Mouse (Mus musculus): ENCODE measurements around the gene Slc5a9.

- TF ChIP-seq CTCF (IDR thresholded peaks at IDR 0.05; ENCODE audit: low read depth, low read length) (no peak), POLR2A (IDR thresholded peaks at IDR 0.05; ENCODE audit: extremely low read depth, insufficient read depth, low read length) (no peak)
Measured at GRCm38 (mm10) chr4:111886018-111886417, 16.7 kb downstream of the Slc5a9 start.

Data from liver, adult 2 months (tissue).